Mouse (Mus musculus): ENCODE results near the gene Smim13.
"Not testable (repeated sequence)": the region's sequence is repeated elsewhere in the genome, so short reads cannot be mapped to it uniquely, and the experiment has no call there.

Smim13 gene

DNA sequence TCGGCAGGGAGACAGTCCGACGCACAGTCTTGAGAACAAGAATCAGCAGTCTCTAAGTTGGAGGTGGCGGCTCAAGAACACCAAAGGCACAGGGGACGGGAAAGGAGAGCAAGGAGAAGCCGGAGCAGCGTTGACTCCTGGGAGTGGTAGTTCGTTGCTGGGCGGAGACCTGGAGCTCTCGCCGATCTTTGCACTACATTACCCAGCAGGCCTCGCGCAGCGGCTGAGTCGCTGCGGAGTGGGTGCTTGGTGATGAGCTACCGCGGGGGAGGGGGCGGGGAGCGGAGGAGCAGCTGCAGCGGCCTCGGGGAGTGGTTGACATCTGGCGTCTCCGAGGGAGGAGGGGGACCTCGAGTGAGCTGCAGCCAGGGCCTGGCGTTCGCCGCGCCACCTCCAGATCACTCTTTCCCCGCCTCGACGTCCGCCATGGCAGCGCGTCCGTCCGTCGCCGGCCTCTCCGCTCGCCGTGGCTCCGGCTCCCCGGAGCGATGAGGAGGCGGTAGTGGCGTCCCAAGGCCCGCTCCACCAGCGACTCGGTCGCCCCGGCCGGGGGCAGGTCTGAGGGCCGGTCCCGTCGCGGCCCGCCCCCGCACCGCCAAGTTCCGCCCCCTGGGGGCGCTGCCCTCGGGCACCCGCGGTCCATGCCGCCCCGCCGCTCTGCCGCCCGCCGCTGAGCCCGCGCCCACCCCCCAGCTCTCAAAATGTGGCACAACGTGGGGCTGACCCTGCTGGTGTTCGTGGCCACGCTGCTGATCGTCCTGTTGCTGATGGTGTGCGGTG lies at the start of gene Smim13:
Gene Smim13, plus strand, starts transcription at position 307 of the 780 bp plus-strand sequence.
- peak; percentile 82 to 91 for DNase-seq (ENCODE audit: low spot score in 2 of 2)

DNA sequence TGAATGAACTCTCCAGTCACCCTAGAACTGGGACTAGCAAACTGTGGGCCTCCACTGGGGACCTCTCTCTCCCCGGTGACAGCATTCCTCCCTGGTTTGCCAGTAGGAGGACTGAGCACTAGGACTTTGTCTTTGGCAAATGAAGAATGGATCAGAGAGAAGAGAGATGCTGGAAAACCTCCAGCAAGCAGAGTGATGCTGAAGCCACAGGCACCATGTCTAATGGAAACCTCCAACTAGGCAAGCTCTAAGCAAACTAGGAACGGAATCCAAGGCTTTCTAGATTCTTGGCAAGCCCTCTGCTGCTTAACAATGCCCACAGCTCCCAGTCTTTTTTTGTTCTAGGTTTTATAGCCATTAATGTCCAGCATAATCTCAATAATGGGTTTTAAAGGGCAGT lies 48.8 kb upstream of the Smim13 start:
- no peak for DNase-seq (ENCODE audit: low spot score in 2 of 2)

DNA sequence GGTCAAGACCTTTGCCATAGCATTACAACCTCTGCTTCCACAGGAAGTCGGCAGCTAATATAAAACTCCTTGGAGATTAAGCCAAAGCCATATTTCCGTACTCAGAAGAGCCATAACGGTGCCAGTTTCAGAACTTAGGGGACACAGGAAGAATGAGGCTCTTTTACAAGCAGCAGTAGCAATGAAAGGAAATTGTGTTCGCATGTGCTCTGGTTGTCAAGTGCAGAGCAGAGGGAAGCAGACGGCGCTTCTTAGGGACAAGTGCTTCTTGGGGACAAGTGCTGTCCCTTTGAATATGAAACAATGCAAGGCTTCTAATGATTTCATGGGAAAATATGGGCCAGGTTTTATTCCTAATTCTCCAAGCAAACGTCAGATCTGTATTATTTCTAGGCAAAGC lies 46.4 kb upstream of the Smim13 start:
- no peak for DNase-seq (ENCODE audit: low spot score in 2 of 2)

DNA sequence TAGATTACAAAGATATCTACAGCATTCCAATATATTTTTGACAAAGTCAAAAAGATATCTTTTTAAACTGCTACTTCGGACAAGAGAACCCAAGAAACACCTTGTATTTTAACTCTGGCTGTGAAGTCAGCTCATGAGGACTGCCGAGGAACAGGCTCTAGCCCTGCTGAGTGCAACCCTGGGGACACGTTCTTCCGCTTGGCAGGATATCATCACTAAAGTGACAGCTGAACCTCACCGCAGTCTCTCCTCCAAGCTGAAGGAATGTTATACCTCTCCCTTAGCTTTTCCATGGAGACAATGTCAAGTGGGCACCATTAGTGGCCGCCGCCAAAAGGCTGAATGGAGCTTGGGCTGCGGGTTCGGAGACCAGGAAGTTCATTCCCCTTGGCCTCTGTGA lies 46.0 kb upstream of the Smim13 start:
- no peak for DNase-seq (ENCODE audit: low spot score in 2 of 2)

DNA sequence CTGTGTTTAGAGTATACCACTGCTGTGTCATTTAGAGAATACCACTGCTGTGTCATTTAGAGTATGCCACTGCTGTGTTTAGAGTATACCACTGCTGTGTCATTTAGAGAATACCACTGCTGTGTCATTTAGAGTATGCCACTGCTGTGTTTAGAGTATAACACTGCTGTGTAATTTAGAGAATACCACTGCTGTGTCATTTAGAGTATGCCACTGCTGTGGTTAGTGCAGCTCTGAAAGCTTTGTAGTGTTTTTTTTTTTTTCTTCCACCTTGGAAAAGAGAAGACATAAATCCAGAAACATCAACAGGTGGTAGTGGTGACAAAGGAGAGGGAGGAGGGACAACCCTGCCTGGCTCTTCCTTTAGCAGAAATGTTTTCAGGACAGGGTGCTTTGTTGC lies 44.1 kb upstream of the Smim13 start:
- DNase-seq (ENCODE audit: low spot score in 2 of 2): not testable (repeated sequence)

DNA sequence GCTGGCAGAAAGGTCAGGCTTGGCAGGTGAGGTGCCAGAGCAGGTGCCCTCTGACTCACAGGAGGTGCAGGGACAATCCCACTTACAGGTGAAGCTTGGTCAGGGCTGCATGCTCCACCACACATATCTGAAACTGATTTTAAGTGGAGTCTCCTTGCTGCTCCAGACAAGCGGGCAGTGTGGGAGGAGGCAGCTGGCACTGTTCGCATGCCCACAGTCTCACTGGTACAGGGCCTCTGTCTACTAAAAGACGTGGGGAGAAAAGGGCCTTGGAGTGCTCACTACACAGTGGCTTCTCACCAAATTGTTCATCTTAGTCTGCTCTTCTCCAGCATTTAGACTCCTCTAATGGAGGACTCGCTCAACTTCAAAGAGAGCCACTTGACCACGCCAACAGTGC lies 43.4 kb upstream of the Smim13 start:
- DNase-seq (ENCODE audit: low spot score in 2 of 2): no peak

DNA sequence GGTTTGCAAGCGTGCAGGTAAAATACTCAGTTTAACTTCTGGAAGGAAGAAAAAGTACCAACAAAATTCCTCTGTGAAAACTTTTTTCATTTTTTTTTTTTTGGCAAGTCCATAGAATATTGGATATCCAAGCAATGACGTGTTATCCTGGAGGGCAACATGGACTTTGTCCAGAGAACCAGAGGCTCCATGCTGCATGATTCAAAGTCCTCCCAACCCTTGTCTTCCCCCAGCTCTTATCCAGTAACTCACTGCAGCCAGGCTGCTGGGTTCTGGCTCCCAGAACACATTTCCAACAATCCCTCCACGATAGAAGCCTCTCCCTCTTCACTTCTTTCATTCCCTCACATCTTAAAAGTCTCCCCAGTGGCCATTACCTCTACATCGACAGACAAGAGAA lies 38.4 kb upstream of the Smim13 start:
- DNase-seq (ENCODE audit: low spot score in 2 of 2): no peak

DNA sequence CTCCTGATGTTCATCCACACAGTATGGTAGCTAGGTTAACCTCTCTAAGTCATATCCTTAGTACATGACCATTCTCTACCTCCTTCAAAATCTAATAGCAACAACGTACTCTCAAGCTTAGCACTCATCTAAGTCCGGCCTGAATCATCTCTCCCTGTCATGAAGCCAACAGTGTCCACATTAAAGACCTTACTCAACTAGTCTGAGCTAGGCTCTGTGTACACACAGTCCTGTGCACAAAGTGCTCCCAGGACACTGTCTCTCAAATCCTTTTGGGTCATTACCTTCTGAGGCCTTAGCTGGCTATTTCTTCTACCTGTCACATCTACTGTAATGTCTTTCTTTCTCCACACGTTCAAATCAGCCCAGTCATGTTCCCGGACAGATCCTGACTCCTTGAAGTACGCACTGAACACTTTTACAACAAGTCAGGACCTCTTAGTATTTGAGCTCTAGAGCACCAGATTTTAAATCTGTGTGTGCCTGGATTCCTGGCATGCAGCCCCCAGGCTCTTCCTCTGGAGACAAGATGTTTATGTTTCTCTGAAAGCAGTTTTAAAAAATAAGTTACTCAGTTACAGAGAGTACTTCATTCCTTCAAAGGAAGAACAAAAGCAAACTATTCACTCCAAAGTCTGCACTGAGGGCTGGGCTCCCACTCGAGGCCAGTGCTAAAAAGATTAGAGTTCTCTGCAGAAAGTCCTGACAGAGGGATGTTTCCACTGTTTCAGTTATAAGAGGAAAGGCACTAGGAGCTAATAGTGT lies 36.9 kb upstream of the Smim13 start:
- no peak for DNase-seq (ENCODE audit: low spot score in 2 of 2)

DNA sequence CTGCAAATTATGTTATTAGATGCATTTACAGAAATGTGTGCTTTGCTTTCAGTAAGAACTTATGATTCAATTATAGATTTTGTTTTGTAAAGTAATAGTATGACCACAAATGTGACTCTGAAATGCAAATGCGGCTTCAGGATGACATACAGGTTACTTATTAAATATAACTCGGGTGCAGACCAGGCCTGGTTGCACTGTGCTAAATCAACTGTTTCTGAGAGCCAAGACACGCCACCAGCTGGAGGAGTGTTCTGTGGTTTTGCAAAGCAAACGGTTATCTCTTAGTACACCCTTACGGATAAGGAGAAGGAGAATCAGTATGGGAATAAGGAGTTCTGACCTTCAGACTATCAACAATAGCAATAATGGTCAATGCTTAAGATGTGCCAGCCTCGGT lies 34.0 kb upstream of the Smim13 start:
- DNase-seq (ENCODE audit: low spot score in 2 of 2): no peak

DNA sequence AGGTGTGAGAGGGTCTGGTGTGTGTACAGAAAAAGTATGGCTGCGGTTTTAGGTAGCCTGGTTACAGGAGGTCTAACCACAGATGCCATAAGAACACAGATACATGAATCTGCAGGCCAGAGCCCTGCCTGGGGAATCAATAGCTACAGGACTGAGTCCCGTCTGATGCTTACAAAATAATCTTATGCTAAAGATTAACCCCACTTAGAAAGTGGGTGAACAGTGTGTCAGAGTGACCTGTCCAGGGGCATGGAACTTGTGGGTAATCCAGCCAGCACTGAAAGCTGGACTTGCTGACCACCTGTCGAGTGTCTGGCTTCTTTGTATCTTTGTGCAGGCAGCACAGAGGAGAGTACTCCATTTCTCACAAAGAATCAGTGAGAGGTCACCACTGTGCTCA lies 33.4 kb upstream of the Smim13 start:
- no peak for DNase-seq (ENCODE audit: low spot score in 2 of 2)

DNA sequence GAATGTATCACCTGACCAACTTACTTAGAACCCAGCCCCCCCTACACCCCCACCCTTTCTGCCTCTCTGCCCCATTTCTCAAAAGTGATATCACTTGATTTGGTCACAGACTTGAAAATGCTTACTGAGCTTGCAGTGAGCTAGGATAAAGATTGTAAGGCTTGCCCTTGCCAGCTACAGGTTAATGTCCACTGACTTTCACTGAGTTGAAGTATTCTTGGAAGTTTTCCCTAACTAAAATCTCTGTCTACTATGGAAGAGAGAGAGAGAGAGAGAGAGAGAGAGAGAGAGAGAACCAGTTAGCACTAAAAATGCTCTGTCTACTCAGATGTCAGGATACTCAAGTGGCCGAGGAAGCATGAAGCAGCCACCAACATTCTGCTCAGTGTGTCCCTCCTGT lies 30.6 kb upstream of the Smim13 start:
- no peak for DNase-seq (ENCODE audit: low spot score in 2 of 2)

DNA sequence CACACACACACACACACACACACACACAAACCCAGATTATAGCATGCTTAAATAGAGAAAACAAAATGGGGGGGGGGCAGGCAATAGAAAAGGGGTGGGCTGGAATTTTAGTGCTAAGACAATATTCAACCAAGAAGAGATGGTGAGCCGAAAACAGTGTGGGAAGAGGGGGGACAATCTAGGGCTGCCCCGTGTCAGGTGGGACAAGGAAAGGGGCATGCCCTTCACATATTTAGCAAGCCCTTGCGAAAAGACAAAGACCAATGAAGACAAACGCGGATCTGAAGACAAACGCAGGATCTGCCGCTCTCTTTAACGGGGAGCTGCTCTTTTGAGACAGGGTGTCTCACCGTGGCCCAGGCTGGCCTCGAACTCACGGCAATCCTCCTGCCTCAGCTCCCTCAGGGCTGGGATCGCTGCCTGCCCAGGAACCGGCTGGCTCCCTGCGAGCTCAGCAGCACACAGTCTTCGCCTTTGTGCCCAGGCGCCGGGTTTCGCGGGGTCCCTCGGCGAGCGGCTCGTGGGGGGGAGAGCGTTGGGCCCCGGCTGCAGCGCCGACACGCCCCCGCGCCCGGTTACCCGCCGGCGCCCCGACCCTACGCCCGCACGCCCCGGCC lies 29.8 kb upstream of the Smim13 start:
- DNase-seq (ENCODE audit: low spot score in 2 of 2): no peak

DNA sequence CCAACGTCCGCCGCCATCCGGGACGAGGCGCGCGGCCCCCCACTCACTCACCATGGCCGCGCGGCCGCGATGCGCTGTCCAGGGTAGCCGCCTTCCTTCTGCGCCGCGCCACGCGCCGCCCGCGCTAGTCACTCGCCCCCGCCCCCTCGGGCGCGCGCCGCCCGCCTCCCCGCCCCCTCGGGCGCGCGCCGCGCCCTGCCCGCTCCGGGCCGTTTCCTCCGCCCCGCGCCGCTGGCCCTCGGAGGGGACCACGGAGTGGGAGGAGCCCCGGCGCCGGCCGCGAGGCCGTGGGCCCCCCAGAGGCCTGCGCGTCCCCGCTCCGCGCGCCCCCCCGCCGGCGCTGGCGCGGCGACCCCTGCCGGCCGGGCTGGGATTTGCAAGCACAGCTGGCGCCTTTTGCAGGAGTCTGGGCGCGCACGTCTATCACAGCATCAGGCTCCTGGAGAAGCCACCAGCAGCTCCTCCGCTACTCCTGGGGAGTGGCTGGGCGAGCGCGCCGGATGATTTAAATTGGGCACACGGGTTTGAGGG lies 29.3 kb upstream of the Smim13 start, which contains the start of gene Elovl2:
Gene Elovl2, minus strand, starts transcription at position 102 of the 531 bp plus-strand sequence.
- DNase-seq (ENCODE audit: low spot score in 2 of 2): peak; percentile 34 to 36

DNA sequence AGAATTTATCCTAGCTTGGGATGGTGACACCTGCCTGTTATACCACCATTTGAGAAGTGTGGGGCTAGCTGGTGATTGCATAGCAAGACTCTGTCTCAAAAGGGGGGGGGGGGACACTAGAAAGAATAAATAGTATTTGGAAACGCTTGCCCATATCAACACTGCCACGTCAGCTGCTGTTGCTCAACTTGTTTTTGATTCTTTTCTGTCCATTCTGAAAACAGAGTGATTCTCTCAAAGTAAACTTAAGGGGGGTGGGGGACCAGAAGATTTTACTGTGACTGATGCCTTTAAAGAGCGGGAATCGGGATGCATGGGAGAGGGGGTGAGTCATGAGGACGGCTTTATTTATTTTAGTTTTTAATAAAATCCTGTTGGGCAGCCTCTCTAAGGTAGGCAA lies 23.1 kb upstream of the Smim13 start:
- DNase-seq (ENCODE audit: low spot score in 2 of 2): no peak

DNA sequence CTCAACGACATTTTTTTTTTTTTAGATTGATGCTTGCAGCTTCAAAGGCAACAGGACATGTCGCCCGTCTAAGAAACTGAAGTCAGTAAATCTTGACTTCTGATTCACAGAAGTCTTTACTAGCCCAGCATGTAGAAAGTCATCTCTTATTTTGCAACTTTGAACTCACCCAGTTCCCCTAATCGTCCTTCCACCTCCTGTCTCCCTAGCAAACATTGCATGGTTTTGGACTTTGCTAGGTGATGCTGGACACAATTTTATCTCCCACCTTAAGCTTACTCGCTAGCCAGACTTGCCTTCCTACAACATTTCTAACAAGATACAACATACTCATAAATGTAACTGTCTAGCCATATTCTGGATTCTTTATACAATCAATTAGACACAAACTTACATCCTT lies 21.6 kb upstream of the Smim13 start:
- no peak for DNase-seq (ENCODE audit: low spot score in 2 of 2)

DNA sequence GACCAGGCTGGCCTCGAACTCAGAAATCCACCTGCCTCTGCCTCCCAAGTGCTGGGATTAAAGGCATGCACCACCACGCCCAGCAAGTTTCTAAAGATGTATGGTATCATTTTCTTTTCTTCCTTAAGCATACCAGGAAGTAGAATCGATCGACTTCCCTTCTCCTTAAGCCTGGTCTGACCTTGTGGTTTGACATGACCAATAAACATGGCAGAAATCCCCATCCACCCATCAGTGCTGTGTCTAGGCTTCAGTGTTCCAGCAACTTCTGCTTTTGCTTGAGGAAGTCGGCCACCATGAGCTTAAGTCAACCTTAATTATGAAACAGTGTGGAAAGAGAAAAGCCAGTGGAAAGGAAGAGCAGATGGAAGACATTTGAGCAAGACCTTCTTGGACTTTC lies 19.4 kb upstream of the Smim13 start:
- no peak for DNase-seq (ENCODE audit: low spot score in 2 of 2)

DNA sequence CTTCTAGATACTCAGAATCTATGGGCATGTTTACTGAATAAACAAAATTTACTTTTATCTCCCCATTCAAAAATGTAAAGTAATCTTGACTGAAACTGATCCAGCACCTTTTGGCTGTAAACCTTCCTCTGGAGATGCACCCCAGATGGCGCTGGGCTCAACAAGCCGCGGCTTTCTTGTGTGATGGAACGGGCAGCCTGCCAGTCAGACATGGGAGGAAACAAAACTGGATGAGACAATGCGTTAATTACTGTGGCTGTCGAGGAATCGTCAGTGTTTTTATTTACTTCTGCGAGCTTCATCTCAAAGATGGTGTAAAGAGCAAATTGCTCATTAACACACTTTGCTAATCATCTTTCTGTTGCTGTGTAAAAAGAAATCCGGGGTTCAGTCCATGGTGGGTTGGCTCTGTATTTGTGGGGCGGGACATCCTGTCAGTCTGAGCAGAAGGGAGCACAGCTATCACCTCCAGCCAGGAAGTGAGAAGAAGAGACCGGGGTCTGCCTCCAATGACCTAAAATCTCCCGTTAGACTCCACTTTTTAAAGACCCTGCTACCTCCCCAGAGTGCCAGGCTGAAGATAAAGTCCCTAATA lies 18.2 kb upstream of the Smim13 start:
- DNase-seq (ENCODE audit: low spot score in 2 of 2): no peak

DNA sequence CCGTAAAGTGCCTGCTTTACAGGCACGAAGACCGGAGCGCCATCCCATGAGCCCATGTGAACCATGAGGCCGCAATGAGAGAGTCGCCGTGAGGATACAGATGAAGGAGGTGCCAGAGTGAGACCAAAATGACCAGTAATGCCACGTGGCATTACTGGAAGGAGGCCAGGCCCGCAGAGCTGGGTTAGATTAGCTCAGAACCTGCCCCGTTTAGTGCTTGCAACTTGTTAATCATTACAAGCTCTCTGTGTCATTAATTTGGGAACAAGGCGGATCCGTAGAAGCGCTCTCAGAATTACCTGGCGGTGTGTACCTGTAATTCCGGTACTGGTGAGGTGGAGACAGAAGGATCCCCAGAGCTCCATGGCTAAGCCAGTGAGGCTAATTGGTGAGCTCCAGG lies 17.4 kb upstream of the Smim13 start:
- DNase-seq (ENCODE audit: low spot score in 2 of 2): no peak

DNA sequence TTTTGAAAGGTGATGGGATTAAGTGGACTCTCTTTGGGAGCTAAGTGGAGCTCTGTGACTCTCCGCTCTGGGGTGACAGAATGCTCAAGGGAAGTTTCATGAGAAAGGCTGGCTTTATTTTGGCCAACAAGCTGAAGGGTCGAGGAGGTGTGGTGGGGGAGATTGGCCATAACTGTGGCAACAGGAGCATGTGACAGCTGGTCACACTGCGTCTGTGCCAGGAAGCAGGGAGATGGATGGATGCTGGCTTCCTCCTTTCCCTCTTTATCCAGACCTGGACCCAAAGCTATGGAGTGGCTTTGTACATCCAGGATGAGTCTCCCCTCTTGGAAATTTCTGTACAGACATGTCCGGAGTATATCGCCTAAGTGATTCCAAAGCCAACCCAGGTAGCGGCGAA lies 16.4 kb upstream of the Smim13 start:
- no peak for DNase-seq (ENCODE audit: low spot score in 2 of 2)

DNA sequence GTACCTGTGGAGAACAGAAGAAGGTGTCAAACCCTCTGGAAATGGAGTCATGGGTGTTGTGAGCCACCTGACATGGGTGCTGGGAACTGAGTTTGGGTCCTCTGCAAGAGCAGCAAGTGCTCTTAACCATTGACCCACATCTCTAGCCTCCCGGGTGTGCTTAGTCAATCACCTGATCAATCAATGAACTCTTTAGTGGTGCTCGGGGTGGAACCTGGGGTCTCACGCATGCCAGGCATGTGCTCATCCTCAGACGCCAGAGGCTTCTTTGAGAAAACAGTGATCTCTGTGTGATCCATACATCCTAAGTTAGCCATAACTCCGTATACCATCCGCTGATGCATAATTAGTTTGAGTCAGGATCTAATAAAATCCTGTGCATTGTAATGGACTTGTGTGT lies 14.5 kb upstream of the Smim13 start:
- DNase-seq (ENCODE audit: low spot score in 2 of 2): no peak

DNA sequence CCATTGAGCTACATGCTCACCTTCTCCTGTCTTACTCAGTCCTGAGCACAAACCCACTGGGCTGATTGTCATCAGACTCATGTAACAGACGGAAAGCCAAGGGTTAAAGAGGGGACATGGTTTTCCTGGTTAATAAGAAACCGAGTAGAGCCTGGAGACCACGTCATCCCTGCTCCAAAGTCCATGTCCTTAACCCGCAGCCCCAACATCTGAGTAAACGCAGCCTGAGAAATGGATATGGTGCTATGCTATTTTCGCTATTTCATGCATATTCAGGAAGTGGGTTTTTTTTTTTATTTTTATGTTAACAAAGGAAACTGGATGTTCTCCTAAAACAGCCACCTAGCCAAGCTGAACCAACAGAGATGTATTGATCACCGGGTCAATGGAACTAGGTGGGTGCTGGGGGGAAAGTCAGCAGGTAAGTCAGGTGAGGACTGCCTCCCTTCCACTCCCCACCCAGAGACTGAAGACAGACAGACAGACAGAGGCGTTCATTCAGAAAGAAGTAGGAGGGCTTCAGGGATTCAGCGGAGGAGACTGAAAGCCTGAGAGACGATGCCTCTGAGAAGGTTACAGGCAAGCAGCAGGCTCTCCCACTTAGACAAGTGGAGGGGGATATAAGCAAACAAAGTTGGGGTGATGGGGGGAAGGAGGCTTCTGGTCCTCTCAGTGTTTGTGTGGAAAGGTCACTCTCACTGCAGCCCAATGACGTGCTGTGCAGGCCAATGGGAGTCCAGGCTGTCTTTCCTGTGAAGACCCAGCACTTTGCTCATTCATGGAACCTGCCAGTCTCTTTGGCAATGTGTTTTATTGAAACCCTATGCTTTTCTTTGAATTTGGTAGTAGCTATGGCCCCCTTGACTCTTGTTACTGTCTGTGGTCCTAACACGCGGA lies 13.6 kb upstream of the Smim13 start:
- DNase-seq (ENCODE audit: low spot score in 2 of 2): no peak

Measured in urinary bladder, adult 18-20 months (tissue).